Mouse (Mus musculus) inflammation-experienced regulatory T-cells, adult 6 months (primary cell): Measurements from ENCODE around the gene Wfdc1. TPM values are rescaled to one million over a fixed set of nuclear protein-coding genes. Genes with fewer than 3 reads are reported as not detected.

Experiments used
- ATAC-seq: one replicate; pipeline ENCODE4 v1.8.0; 2017
- polyA plus RNA-seq, 3 experiments: library from polyadenylated mRNA; unstranded; fragments of 100-300 nt; shearing (Covaris generic); gene quantifications; one replicate each; pipeline ENCODE4 v1.2.1; 2017

Gene Wfdc1
- not detected for polyA plus RNA-seq

- no peak for ATAC-seq
Measured at GRCm38 (mm10) chr8:119666219-119666951, at the start of gene Wfdc1. Gene Wfdc1, plus strand, starts transcription at chr8:119666365.

DNA sequence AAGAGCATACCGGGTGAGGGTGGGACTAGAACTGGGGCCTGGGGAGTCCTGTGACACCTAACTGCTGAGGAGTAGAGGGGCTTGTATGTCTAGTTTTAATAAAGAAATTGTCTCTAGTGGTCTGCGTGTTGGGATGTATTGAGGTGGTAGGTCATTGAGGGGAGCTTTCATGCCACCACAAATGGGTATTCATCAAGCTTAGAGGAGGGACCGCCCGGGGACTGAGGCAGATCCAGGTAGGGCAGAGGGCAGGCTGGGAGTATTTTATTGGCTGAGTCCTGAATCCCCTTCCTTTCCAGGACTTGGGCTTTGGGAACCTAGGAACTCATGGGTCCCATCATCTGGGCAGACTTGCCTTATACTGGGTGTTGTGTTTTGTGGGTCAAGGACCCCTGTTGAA lies 49.4 kb upstream of the Wfdc1 start:
- no peak for ATAC-seq

- ATAC-seq = no peak
Measured at GRCm38 (mm10) chr8:119617586-119617985, 48.6 kb upstream of the Wfdc1 start.

- ATAC-seq = no peak
Measured at GRCm38 (mm10) chr8:119618887-119619286, 47.3 kb upstream of the Wfdc1 start.

- no peak for ATAC-seq
Measured at GRCm38 (mm10) chr8:119620116-119620840, 45.9 kb upstream of the Wfdc1 start.

DNA sequence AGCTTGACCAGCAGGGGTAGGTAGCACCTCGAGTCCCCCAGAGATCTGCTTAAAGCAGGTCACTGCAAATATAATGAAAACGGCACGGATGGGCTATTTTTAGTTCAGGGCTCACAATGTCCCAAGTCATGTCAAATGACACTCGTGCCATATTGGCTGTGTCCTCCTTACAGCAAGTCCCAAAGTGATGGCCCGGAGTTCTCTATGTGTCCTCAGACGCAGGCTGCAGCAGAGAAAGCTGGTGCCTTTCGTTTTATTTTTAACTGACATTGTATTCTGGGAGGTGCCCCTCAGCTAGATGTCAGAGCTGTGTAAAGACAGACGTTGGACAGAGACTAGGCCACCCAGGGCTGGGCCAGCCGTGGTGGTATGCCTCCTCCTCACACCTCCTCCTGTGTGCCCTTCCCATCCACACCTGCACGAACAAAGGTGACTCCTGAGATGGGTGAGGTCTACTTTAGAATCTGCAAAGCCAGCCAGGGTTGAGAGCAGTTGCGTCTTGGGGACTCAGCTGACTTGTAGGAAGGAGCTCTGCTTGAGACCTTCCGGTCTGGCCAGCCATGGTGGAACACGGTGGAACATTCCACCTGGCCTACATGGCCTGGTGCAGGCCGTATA lies 45.2 kb upstream of the Wfdc1 start:
- no peak for ATAC-seq

GRCm38 (mm10) chr8:119622555-119622954 lies 43.6 kb upstream of the Wfdc1 start:
- no peak for ATAC-seq

GRCm38 (mm10) chr8:119623061-119623460 lies 43.1 kb upstream of the Wfdc1 start:
- no peak for ATAC-seq

DNA sequence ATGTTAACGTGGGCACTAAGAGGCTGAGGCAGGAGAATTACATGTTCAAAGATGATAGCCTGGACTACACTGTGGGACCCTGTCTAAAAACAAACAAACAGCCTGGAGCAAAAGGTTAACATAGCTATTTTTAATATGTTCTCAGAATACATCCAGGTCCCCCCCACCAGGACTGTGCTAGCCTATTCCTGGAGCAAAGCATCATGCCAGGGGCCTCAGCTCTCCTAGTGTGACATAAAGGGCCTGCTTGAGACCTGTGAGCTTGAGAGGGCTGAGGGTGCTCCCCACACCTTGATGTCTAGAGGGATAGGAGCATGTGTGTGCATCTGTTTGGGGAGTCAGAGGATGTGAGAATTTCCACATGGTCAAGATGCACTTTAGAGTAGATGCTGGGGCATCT lies 42.4 kb upstream of the Wfdc1 start:
- ATAC-seq = no peak

DNA sequence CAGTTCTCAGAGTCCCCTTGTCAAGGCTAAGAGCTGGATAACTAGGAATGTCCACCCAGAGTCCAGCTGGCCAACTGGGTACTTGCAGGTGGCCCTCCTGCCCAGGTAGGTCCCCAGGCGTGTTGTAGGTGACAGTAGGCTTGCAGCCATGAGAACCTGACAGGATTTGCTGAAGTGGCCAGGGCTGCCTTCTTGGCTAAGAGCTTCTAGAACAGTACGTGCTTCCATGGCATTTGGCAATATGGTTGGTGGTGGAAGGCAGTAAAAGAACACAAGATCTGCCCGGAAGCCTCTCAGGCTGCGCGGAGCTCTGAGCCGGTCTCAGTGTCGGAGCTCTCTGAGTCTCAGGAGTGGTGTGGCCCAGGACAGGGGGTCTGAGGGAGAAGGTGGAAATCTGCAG lies 41.2 kb upstream of the Wfdc1 start:
- ATAC-seq = no peak

DNA sequence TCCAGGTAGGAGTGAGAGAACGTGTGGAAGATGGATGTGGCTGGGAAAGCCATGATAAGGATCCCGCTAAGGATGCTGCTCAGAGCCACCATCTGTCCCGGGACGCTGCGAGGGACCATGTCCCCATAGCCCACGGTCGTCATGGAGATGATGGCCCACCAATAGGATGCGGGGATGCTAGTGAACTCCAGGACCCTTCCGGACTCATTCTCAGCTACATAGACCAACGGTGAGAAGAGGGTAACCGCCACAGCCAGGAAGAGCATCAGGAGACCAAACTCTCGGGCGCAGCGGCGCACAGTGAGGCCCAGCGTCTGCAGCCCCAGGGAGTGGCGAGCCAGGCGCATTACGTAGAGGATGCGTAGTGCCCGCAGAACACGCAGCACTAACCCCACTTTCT lies 40.4 kb upstream of the Wfdc1 start:
- ATAC-seq = no peak

DNA sequence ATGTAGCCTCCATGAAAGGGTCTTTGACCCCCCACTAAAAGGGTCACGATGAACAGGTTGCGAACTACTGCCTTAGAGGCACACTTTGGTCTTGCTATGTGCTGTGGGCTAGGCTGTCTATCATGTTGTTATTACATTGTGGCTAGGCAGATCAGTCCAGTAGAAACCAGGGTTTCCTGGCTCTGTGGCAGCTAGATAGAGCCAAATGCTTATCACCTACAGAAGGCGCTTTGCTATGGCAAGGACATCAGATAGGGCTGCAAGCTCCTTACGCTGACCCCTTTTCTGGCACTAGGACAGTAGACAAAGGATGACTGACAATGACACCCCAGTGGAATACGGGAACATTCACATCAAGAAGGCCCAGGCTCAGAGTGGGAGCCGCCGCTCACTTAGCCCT lies 39.0 kb upstream of the Wfdc1 start:
- ATAC-seq = no peak

GRCm38 (mm10) chr8:119627613-119628359 lies 38.4 kb upstream of the Wfdc1 start:
- ATAC-seq = no peak

- ATAC-seq = no peak
Measured at GRCm38 (mm10) chr8:119630841-119631240, 35.3 kb upstream of the Wfdc1 start.

DNA sequence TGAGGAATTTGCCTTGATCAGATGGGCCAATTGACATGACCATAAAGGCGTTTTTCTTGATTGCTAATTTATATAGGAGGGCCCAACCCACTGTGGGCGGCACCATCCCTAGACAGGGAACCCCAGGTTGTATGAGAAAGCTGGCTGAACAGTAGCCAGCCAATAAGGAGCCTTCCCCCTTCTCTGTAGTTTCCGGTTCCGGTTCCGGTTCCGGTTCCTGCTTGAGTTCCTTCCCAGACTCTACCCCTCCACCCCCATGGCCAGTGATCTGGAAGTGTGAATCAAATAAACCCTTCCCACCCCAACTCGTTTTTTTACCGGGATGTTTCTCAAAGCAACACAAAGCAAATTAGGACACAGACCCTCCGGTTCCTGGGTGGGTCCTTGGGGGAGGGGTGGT lies 33.9 kb upstream of the Wfdc1 start:
- ATAC-seq = no peak

DNA sequence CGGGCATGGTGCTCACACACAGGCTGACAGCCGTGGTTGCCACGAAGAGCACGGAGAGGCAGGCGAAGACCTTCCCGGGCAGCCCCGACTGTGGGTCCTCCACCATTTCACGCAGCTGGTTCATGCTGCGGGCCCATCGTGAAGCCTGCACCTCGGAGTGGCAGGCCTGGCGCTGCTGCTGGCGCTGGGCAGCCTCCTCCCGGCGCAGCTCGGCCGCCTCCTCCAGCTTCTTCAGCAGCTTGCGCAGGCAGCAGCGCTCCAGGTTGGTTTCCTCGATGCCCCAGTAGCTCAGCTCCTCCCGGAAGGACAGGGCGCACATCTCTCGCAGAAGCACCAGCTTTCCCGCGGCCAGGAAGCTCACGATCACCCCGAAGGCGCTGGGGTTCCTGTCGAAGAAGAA lies 33.3 kb upstream of the Wfdc1 start:
- ATAC-seq = no peak

DNA sequence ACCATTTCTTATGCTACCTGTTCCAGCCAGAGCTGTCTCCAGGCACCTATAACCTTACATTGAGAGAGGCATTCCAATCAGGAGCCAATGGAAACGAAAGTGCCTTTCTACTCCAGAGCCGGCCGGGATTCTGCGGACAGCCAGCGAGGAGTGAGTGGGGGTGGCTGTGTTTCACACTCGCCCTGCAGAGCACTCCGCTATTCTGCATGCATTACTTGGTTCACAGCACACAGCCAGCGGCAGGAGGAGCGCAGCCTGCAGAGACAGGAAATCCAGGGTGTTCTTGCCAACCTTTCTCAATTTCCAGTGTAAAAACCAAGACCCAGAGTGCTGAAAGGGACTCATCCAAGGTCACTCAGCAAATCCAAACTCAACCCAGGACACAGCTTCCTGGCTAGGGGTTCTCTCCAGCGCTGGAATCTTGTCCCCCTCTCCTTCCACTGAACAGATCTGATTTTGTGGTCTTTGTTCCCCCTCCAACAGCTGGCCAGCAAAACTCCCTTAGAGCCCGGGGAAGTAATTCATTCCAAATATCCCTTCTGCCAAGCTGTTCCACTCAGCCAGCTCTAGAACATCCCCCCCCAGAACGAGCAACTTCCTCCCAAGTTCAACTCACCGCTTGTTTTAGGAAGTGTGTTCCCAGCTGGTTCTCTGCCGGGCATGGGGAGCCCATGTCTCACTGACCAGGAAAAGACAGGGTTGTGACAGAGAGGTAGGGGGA lies 31.4 kb upstream of the Wfdc1 start:
- ATAC-seq = no peak

DNA sequence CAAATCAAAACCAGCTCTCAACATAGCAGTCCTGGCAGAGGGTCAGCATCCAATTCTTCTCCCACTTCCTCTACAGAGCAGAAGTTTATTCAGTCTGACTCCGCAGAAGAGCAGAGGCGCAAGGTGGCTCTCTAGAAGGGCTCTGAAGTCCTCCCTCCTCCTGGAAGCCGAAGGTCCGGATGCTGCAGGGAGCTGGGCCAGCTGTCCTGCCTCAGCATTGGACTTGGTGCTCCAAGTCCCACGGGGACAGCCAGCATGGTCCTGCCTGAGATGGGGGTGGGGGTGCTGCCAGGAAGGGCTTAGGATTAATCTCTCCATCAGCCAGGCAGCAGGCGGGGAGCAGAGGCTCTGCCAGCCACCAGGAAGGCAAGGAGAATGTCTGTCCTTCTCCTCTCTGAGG lies 30.8 kb upstream of the Wfdc1 start, which contains the start of gene Kcng4:
TSS of gene Kcng4 (minus strand) at position 303 of the 400 bp plus-strand sequence.
- no peak for ATAC-seq

GRCm38 (mm10) chr8:119635958-119636357 lies 30.2 kb upstream of the Wfdc1 start:
- ATAC-seq = no peak

DNA sequence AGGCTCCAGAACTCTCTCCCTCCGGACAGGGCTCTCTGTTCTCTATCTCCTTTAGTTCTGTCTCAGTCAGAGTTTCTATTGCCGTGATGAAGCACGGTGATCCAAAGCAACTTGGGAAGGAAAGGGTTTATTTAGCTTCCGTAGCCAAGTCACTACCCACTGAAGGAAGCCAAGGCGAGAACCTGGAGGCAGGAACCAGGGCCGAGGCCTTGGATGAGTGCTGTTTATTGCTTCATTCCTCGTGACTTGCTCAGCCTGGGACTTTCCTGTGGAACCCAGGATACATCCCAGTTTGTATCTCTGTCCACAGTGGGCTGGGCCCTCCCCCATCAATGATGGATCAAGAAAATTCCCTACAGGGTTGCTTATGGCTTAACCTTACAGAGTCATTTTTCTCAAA lies 29.4 kb upstream of the Wfdc1 start:
- ATAC-seq = no peak

GRCm38 (mm10) chr8:119637381-119637780 lies 28.8 kb upstream of the Wfdc1 start:
- no peak for ATAC-seq

DNA sequence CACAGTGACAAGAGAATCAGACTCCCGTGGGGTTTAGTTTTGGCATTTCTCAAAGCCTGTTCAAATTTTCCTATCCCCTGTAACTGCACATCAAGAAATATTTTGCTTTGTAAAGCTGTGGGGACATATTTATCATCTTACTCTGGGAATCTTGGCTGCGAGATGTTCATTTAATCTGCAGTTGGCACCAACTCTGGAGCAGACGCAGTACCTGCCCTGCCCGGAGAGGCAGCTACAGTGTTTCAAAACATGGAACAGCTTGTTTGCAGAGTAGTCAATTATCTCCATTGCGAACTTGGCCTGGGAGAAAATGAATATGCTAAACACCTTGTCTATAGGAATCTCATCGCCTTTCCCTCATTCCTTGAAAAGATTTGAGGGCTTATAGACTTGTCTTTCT lies 27.9 kb upstream of the Wfdc1 start:
- no peak for ATAC-seq
